Mouse (Mus musculus) limb, embryonic 15.5 days (tissue): ENCODE measurements around the gene Tmem246. TPM values are rescaled to one million over a fixed set of nuclear protein-coding genes. Genes with fewer than 3 reads are reported as not detected.

Experiments used
- ATAC-seq: fragments of 200-750 bp; cut with Nextera tagmentation; 2 replicates; pipeline ENCODE4 v1.8.0; 2017; ENCODE audit warnings: low read depth, moderate TSS enrichment; ENCODE audit not compliant: insufficient number of reproducible peaks, low FRiP score, low TSS enrichment
- H3K27ac ChIP-seq: fragments of 300-500 bp; sonication (generic); 2 replicates; pipeline ENCODE4 v1.5.1; 2015; ENCODE audit warnings: moderate library complexity, mild to moderate bottlenecking, inconsistent platforms
- H3K27me3 ChIP-seq: fragments of 300-500 bp; sonication (generic); 2 replicates; pipeline ENCODE4 v1.6.1; 2015; ENCODE audit warnings: inconsistent platforms
- H3K36me3 ChIP-seq: fragments of 300-500 bp; sonication (generic); 2 replicates; pipeline ENCODE4 v1.6.1; 2015; ENCODE audit warnings: inconsistent platforms
- H3K4me1 ChIP-seq: fragments of 300-500 bp; sonication (generic); 2 replicates; pipeline ENCODE4 v1.6.1; 2015; ENCODE audit warnings: inconsistent platforms
- H3K4me2 ChIP-seq: fragments of 300-500 bp; sonication (generic); 2 replicates; pipeline ENCODE4 v1.6.1; 2015; ENCODE audit warnings: mild to moderate bottlenecking, inconsistent platforms
- H3K4me3 ChIP-seq: fragments of 300-500 bp; sonication (generic); 2 replicates; pipeline ENCODE4 v1.5.1; 2015; ENCODE audit warnings: mild to moderate bottlenecking, inconsistent platforms
- H3K9ac ChIP-seq: fragments of 300-500 bp; sonication (generic); 2 replicates; pipeline ENCODE4 v1.6.1; 2015; ENCODE audit warnings: inconsistent platforms
- H3K9me3 ChIP-seq: fragments of 300-500 bp; sonication (generic); 2 replicates; pipeline ENCODE4 v1.6.1; 2016; ENCODE audit warnings: inconsistent platforms
- WGBS: fragments of 180-500 bp; shearing (Covaris S2); methylation state at CpG from one replicate; pipeline ENCODE4 v1.1.7; 2015; 5-methylcytosine and 5-hydroxymethylcytosine counted together
- polyA plus RNA-seq: library from polyadenylated mRNA; unstranded; fragments of >200 nt; fragmentation: Nextera tagmentation; extraction: Ambion mirVana; gene quantifications from 2 replicates; pipeline ENCODE4 v1.2.1, GENCODE M21; 2015

Tmem246 gene
- polyA plus RNA-seq, 1 experiment from 2014 or later = 38.1 TPM

GRCm38 (mm10) chr4:49535675-49536294, 61.9 kb downstream of the Tmem246 start:
- 88% methylated on average over 4 of the region's 4 CpGs for WGBS
- no peak overlapping the region for H3K27ac ChIP-seq
- H3K9ac ChIP-seq = no peak overlapping the region
- ATAC-seq = no peak
- no peaks in the 10 kb centered on the region for H3K4me1 ChIP-seq
- no peaks in the 10 kb centered on the region for H3K27me3 ChIP-seq
- no peak overlapping the region for H3K4me3 ChIP-seq
- H3K9me3 ChIP-seq = no peaks in the 10 kb centered on the region
- peaks cover 10% of the 10 kb centered on the region for H3K36me3 ChIP-seq
- no peak overlapping the region for H3K4me2 ChIP-seq

- ATAC-seq = no peak
- Histone ChIP-seq H3K9ac (no peak overlapping the region), H3K27ac (no peak overlapping the region), H3K4me2 (no peak overlapping the region), H3K4me1 (no peaks in the 10 kb centered on the region), H3K36me3 (peaks cover 18% of the 10 kb centered on the region), H3K4me3 (no peak overlapping the region), H3K27me3 (no peaks in the 10 kb centered on the region), H3K9me3 (peaks cover 2% of the 10 kb centered on the region; the same call in 1 of the 2 replicates)
- 91% methylated on average over 3 of the region's 3 CpGs for WGBS
Observed at GRCm38 (mm10) chr4:49535036-49535435, 62.6 kb downstream of the Tmem246 start.

Other genes starting within 250 kb of the Tmem246 start
- gene Acnat2, start 189.7 kb downstream of the Tmem246 start, polyA plus RNA-seq = not detected in 2 replicates
- gene Acnat1, start 124.0 kb downstream of the Tmem246 start, polyA plus RNA-seq = not detected in 2 replicates
- 0.12 TPM in 1 of 2 replicates, not detected in the other for gene Baat, start 91.3 kb downstream of the Tmem246 start, polyA plus RNA-seq
- gene Mrpl50, start 76.8 kb downstream of the Tmem246 start, polyA plus RNA-seq = 72.3 and 72.5 TPM in 2 replicates
- 10.1 and 11.2 TPM in 2 replicates for gene Zfp189, start 76.7 kb downstream of the Tmem246 start, polyA plus RNA-seq
- 0.20 and 0.86 TPM in 2 replicates for gene Aldob, start 48.3 kb downstream of the Tmem246 start, polyA plus RNA-seq
- 37.0 and 40.0 TPM in 2 replicates for gene Rnf20, start 34.1 kb upstream of the Tmem246 start, polyA plus RNA-seq
- 0.05 and 0.09 TPM in 2 replicates for gene Ppp3r2, start 84.1 kb upstream of the Tmem246 start, polyA plus RNA-seq
- gene Grin3a, start 247.9 kb upstream of the Tmem246 start, polyA plus RNA-seq = 3.7 and 3.8 TPM in 2 replicates